Mouse (Mus musculus): ENCODE data around the gene Cbfa2t3.

- no peak for TF ChIP-seq CTCF (IDR thresholded peaks at IDR 0.05; ENCODE audit: low read depth)
- no peak for TF ChIP-seq EP300 (optimal IDR thresholded peaks at IDR 0.05)
Observed at GRCm38 (mm10) chr8:122666827-122667226, 32.1 kb downstream of the Cbfa2t3 start.

Data from stomach, postnatal 0 days (tissue).